Mouse (Mus musculus) embryo, embryonic 11.5 days (tissue): ENCODE measurements at regions not wholly inside any gene's neighbourhood (a gene's known extent, or its start where the extent isn't known, plus 50 kb on each side); places are given as distances from the start of the nearest gene placed in this dataset.
A peak's percentile ranks its signal among the peaks of the same experiment; 100 is the strongest.

Source experiments
- DNase-seq: peaks from one replicate; pipeline ENCODE4 v3.0.0-alpha.2; 2012; ENCODE audit warnings: low read depth, low spot score

DNA sequence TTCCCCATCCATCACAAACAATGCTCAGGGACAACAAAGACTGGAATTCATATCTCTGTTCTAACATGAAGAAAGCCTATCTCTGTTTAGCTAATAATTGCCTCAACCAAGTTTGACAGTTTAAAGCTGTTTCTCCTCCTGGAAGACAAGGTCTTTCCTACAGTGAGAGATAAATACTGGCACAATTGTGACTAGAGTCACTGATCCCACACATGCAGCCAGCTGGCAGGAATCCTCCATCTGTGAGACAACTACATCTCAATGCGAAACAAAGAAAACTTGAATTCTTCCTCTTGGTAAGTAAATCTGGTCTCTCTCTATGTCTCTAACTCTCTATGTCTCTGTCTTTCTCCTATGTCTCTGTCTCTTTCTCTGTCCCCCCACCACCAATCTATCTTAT is 239.1 kb upstream of the Nsun2 start:
- DNase-seq = no peak

DNA sequence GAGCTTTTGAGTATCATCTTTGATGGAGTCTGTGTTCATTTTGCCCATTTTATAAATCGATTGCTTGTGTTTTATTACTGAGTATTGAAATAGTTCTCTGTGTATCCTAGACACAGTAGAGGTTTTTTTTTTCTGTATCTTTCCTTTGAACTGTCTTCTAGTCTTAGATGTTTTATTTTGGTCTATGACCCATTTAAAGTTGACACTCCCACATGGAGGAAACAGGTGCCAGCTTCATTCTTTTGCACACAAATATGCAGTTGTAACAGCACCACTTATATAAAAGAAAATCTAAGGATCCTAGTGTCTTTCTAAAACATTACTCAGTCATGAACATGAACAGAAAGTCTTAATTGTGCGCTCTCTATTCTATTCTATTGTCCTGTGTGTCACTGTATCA is 230.2 kb upstream of the Nsun2 start:
- no peak for DNase-seq

DNA sequence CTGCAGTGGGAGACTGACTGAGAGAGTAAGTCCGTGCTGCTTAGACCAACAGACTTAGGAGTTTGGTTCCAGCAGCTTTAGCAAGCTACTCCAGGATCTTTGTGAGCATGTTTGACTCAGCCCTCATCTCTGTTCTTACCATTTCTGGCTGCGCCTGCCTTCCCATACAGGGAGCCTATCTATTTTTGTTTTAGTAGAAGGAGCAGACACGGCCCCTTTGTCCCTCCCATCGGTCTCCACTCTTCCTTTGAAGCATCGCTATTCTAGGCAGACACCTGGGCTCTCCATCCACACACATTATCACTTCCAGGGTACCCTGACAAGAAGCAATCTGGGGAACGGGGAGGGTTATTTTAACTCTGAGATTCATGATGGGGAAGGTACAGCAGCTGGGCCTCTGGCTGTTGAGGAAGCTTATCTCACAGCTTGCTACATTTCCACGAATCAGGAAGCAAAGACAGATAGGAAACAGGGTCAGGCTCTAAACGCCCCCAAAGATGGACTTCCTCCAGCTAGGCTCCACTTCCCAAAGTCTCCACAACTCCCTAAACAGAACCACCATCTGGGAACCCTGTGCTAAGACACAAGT is 203.0 kb upstream of the Nsun2 start:
- DNase-seq = no peak

DNA sequence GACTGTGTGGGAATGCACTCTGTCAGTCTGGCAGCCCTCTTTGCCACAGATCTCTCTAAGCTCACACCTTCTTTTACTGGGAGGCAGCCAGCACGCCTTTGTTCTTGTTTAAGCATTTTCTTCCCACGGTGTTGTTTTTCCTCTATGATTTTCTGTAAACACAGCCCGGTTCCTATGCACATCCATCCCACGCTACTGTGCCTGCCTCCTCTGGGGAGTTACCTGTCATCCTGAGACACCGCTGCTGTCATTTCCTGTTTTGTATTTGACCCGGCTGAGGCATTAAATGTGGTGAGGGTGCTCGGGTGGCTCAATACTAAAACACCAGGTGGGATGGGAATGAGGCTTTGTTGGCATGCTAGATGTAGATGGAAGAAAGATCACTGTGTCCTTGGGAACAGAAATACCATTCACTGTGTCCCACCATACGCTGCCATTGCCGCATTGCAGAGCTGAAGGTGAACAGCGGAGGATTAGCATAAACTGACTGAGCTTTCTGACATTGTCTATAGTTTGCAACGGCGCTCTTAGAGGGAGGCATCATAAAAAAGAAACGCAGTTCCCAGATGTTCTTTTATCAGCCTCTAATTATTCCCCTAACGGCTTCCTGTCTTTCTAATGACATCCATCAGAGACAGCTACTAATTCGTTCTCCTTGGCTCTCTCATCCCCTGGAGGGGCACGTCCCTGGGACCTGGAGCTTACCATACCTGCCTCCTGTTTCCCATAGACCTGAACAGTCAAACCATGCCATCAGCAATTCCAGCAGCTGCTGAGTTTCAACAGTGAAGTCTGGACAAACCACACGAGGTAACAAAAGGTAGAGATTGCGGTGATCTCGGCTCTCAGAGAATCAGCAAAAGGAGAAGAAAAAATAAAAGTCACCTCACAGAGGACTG is 201.8 kb upstream of the Nsun2 start:
- peak; percentile 2 for DNase-seq

DNA sequence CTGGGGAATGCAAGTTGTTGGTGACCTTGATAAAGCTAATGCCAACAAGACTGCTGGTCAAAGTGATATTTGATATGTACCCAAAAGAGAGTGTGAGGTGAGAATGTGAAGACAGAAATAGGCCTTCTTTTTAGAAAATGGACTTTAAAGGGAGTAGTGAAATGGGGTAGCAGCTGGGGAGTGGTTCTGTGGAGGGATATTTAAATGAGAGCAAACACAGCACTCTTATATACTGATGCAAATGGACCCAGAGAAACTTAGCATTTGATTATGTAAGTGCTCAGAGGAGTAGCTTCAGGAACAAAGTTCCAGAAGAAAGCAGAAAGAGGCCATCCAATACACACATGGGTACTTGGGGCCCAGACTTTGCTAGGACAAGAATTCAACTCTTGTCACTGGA is 189.7 kb upstream of the Nsun2 start:
- no peak for DNase-seq

DNA sequence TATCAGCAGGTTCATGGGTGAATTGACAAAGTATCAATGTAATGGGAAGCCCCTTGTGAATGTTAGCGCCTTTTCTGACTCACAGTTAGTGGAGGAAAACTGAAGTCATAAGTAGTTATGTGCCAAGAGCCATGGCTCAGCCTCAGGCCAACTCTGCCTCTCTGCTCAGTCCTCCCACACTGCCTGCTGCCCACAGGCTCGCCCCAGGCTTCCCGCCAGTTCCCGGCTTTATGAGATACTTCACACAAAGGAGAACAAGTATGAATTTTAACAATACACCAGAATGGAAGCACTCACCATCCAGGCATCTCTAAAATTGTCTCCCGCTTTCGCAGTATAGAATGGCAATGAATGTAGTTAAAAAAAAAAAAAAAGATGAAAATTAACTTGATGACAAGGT is 176.1 kb upstream of the Nsun2 start:
- no peak for DNase-seq

- DNase-seq = no peak
Measured at GRCm38 (mm10) chr13:69365880-69366490, 167.6 kb upstream of the Nsun2 start.

- DNase-seq = no peak
Measured at GRCm38 (mm10) chr13:69373101-69373815, 160.3 kb upstream of the Nsun2 start.

GRCm38 (mm10) chr13:69373816-69374142 is 159.8 kb upstream of the Nsun2 start:
- DNase-seq = no peak

- DNase-seq = no peak
Measured at GRCm38 (mm10) chr13:69380403-69380802, 153.1 kb upstream of the Nsun2 start.

DNA sequence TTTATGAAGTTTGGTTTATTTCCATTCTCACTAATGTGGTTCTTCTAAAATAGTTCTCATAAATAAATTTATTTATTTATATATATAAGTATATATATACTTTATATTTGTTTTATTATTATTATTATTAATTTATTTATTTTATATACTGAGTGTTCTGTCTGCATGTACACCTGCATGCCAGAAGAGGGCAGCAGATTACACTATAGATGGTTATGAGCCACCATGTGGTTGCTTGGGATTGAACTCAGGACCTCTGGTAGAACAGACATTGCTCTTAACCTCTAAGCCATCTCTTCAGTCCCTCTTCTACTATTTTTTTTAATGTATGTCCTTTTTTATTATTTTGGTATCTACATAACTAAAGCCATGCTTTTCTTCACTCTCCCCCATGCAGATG is 148.8 kb upstream of the Nsun2 start:
- DNase-seq = no peak

GRCm38 (mm10) chr13:69392917-69393827 is 140.4 kb upstream of the Nsun2 start:
- DNase-seq = no peak

- no peak for DNase-seq
Measured at GRCm38 (mm10) chr13:69394544-69394943, 139.0 kb upstream of the Nsun2 start.

DNA sequence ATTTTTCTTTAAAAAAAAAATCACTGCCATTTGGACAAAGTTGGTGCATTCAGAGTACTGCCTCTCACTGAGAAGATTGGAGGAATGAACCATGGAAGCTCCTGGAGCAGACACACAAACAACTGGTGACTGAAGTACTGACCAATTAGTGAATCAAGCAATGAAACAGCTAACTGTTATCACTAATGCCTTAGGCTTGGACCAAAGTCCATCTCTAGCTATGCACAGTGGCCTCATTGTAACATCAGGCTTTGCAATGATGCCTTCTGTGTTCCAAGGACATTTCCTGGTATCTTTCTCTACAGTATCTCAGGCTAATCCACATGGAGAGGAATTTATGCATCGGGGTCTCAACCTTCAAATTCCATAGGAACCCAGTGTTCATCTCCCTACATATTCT is 123.2 kb upstream of the Nsun2 start:
- no peak for DNase-seq

GRCm38 (mm10) chr13:69414813-69415212 is 118.7 kb upstream of the Nsun2 start:
- DNase-seq = no peak

GRCm38 (mm10) chr13:69416726-69417125 is 116.8 kb upstream of the Nsun2 start:
- no peak for DNase-seq

- no peak for DNase-seq
Measured at GRCm38 (mm10) chr13:69417855-69418478, 115.6 kb upstream of the Nsun2 start.

GRCm38 (mm10) chr13:69420166-69420565 is 113.4 kb upstream of the Nsun2 start:
- DNase-seq = no peak

DNA sequence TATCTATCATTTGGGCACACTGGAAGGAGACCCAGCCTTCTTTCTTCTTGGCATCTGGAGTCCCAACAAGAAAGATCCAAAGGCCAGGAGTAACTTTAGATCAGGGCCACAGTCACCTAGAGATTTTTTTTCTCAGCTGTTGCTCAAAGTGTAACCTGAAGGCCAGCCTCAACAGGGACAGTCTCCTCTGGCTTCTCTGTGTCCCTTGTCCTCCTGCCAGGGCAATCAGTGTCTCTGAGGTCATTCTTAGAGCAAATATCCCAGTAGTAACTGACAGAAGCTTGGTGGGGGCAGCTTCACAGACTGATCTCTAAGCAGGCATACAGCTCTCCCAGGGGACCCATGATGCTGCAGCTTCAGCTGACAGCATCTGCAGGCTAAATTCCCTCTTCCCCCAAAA is 111.6 kb upstream of the Nsun2 start:
- no peak for DNase-seq

GRCm38 (mm10) chr13:69426117-69426516 is 107.4 kb upstream of the Nsun2 start:
- no peak for DNase-seq

- DNase-seq = peak; percentile 61
Measured at GRCm38 (mm10) chr13:69429596-69429995, 104.0 kb upstream of the Nsun2 start.
